Mouse (Mus musculus) layer of hippocampus, postnatal 14 days (tissue): Measurements from ENCODE around the gene Khdc1c. TPM values are rescaled to one million over a fixed set of nuclear protein-coding genes. Genes with fewer than 3 reads are reported as not detected.

Experiments used
- total RNA-seq, 2 experiments: library from RNA; stranded (reverse); gene quantifications; 2 replicates each; pipeline ENCODE4 v1.2.3; 2021

Khdc1c gene
- total RNA-seq, 2 experiments from 2014 or later: not detected

Other genes with a start within 250 kb of the Khdc1c start
- gene Tmem14a, start 149.8 kb upstream of the Khdc1c start, total RNA-seq: 10 to 100 TPM; 20.8 to 21.9 TPM
- gene Gsta3, start 127.7 kb upstream of the Khdc1c start, total RNA-seq: 1 to 10 TPM in 1 of 2 experiments, under 1 TPM in 1; 0.53 to 1.6 TPM
- not detected for gene Khdc1a, start 18.7 kb upstream of the Khdc1c start, total RNA-seq
- gene Khdc1b, start 15.2 kb downstream of the Khdc1c start, total RNA-seq: not detected